Mouse (Mus musculus): ENCODE measurements around the gene Mphosph8. TPM values are rescaled to one million over a fixed set of nuclear protein-coding genes. Genes with fewer than 3 reads are reported as not detected.

Gene Mphosph8
- 11.1 TPM for polyA plus RNA-seq (2015; fragmentation: Illumina TruSeq; extraction: RNeasy Lipid Tissue Mini Kit (QIAGEN cat#74804); ENCODE audit: insufficient read depth, low read depth, low replicate concordance)

DNA sequence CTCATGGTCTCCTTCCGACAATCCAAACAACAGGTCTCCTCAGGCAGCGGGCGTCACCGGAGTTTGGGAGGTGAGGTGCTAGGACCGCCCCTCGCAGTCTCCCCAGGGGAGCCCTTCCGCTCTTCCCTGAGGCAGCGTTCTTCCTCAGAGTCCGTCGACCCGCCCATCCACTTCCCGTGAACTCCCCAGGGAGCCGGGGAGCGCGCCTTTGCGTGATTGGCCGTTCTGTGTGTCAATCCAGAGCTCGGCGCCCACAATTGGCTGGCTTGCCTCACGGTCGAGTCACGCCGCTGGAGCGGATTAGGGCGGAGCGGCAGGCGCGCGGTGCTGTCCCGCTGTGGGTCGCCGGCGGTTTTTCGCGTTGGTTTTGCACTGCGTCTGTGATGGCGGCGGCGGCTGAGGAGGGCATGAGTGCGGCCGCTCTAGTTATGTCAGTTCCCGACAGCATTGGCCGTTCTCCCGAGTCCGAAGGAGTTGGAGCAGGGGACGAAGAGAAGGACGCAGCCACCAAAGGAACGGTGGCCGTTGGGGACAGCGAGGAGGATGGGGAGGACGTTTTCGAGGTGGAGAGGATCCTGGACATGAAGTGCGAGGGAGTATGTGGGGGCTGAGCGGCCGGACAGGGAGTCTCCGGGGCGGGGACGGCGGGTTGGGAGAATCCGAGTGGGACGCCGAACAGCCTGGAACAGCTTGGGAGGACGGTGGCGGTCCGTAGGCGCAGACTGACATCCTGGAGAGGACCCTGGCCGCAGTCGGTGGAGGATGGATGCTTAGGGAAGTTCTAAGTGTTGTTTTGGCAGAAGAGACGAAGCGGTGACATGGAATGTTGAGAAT is at the start of gene Mphosph8:
Gene Mphosph8, plus strand, starts transcription at position 280 of the 834 bp plus-strand sequence.

Other genes with a start within 250 kb of the Mphosph8 start
- gene Cenpj, start 92.8 kb upstream of the Mphosph8 start, polyA plus RNA-seq (2015; fragmentation: Illumina TruSeq; extraction: RNeasy Lipid Tissue Mini Kit (QIAGEN cat#74804); ENCODE audit: insufficient read depth, low read depth, low replicate concordance): 2.7 TPM
- gene Parp4, start 92.6 kb upstream of the Mphosph8 start, polyA plus RNA-seq (2015; fragmentation: Illumina TruSeq; extraction: RNeasy Lipid Tissue Mini Kit (QIAGEN cat#74804); ENCODE audit: insufficient read depth, low read depth, low replicate concordance): 7.6 TPM
- gene Pspc1, start 110.1 kb downstream of the Mphosph8 start, polyA plus RNA-seq (2015; fragmentation: Illumina TruSeq; extraction: RNeasy Lipid Tissue Mini Kit (QIAGEN cat#74804); ENCODE audit: insufficient read depth, low read depth, low replicate concordance): 3.7 TPM
- 9.9 TPM for gene Zmym5, start 143.5 kb downstream of the Mphosph8 start, polyA plus RNA-seq (2015; fragmentation: Illumina TruSeq; extraction: RNeasy Lipid Tissue Mini Kit (QIAGEN cat#74804); ENCODE audit: insufficient read depth, low read depth, low replicate concordance)
- gene Zmym2, start 218.4 kb downstream of the Mphosph8 start, polyA plus RNA-seq (2015; fragmentation: Illumina TruSeq; extraction: RNeasy Lipid Tissue Mini Kit (QIAGEN cat#74804); ENCODE audit: insufficient read depth, low read depth, low replicate concordance): 13.3 TPM